ENCODE assay signal across 9 mouse cellular contexts in the genomic region with DNA sequence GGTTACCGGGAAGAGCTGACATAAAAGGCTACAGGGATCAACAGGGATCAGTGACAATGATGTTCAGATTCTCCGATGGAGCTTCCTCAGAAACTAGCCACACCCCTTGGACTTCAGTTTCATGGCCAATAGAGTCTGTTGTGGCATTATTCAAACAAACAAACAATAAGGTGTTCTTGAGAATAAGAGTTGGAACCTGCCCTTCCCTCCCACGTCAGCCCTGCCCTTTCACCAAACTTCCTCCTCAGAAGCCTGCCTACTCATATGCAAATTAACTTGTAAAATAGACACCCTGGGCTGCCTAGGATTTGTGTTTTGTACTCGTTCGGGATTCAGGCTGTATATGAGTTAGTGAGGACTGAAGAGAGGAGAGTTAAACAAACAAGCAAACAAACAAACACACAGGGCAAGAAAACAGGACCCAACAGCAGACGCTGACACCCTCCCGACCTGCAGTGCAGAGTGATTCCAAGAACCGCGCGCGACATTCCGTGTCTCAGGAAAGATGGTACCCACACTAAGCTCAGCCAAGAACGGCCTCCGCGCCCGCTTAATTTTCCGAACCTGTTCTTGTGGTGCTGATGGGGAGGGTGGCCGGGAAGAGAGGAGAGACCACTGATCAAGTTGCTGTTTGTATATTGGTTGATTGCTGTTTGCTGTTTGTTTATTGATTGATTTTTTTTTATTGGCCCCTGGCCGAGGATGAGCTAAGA.
A peak's percentile ranks its signal among the peaks of the same experiment; 100 is the strongest.
DNase-seq lines count a peak whose midpoint lies in the region; ATAC-seq and TF ChIP-seq lines count a peak whose summit lies in the region.
"Had no signal": no experiment of that assay in that cellular context is flagged by ENCODE, and none has a peak within 500 bp of the region (broad histone marks: within the 10 kb centered on the region; RNA-seq: fewer than 3 reads in every experiment).

No protein-coding gene starts in this region.

- H3K27ac ChIP-seq in heart, embryonic 15.5 days: no peak overlapping the region; the same call in 1 of the 2 replicates
- no peak overlapping the region for H3K27ac ChIP-seq in forebrain, embryonic 16.5 days (ENCODE audit: low read length)
- no peak overlapping the region for H3K27ac ChIP-seq in midbrain, embryonic 13.5 days

- H3K4me1 ChIP-seq in heart, embryonic 15.5 days (replicated peaks): peaks cover 18% of the 10 kb centered on the region
- H3K4me1 ChIP-seq in E14TG2a.4 (replicated peaks; ENCODE audit: low read depth, low read length): peaks cover 51% of the 10 kb centered on the region
- peaks cover 16% of the 10 kb centered on the region for H3K4me1 ChIP-seq in forebrain, embryonic 16.5 days (replicated peaks; ENCODE audit: control insufficient read depth, insufficient read depth, low read length)
- peaks cover 25% of the 10 kb centered on the region for H3K4me1 ChIP-seq in midbrain, embryonic 13.5 days (replicated peaks)

- ATAC-seq in heart, embryonic 15.5 days (replicated peaks; ENCODE audit: insufficient number of reproducible peaks, insufficient read depth, low FRiP score, low read depth): no peak
- ATAC-seq in forebrain, embryonic 16.5 days: no peak
- no peak for ATAC-seq in midbrain, embryonic 13.5 days

- H3K36me3 ChIP-seq in heart, embryonic 15.5 days: no peaks in the 10 kb centered on the region
- H3K36me3 ChIP-seq in E14TG2a.4 (ENCODE audit: insufficient read depth, low read length): peaks cover 10% of the 10 kb centered on the region; the same call in 1 of the 2 replicates
- H3K36me3 ChIP-seq in forebrain, embryonic 16.5 days (ENCODE audit: control insufficient read depth, insufficient read depth): no peaks in the 10 kb centered on the region
- H3K36me3 ChIP-seq in midbrain, embryonic 13.5 days: no peaks in the 10 kb centered on the region

- WGBS in heart, embryonic 15.5 days: 24% methylated on average over 19 of the region's 19 CpGs
- WGBS in forebrain, embryonic 16.5 days: 3% methylated on average over 19 of the region's 19 CpGs
- 4% methylated on average over 19 of the region's 19 CpGs for WGBS in midbrain, embryonic 13.5 days

- no peak overlapping the region; the same call in 1 of the 2 replicates for H3K9ac ChIP-seq in heart, embryonic 15.5 days
- no peak overlapping the region for H3K9ac ChIP-seq in forebrain, embryonic 16.5 days (replicated peaks; ENCODE audit: low read depth, low read length)
- no peak overlapping the region for H3K9ac ChIP-seq in midbrain, embryonic 13.5 days (replicated peaks)

- TF ChIP-seq CTCF in E14TG2a.4 (conservative IDR thresholded peaks at IDR 0.05; ENCODE audit: low read length): no peak

- H3K4me3 ChIP-seq in heart, embryonic 15.5 days: no peak overlapping the region
- peak overlapping the region; percentile 69 for H3K4me3 ChIP-seq in E14TG2a.4 (replicated peaks; ENCODE audit: low read length)
- H3K4me3 ChIP-seq in forebrain, embryonic 16.5 days (replicated peaks; ENCODE audit: low read length): no peak overlapping the region
- H3K4me3 ChIP-seq in midbrain, embryonic 13.5 days (replicated peaks): no peak overlapping the region
- H3K4me3 ChIP-seq: myocyte had no signal

- no peaks in the 10 kb centered on the region for H3K9me3 ChIP-seq in heart, embryonic 15.5 days (replicated peaks)
- no peaks in the 10 kb centered on the region for H3K9me3 ChIP-seq in E14TG2a.4 (ENCODE audit: low read length)
- no peaks in the 10 kb centered on the region for H3K9me3 ChIP-seq in forebrain, embryonic 16.5 days (ENCODE audit: control insufficient read depth, low read length)
- no peaks in the 10 kb centered on the region for H3K9me3 ChIP-seq in midbrain, embryonic 13.5 days

- peaks cover 13% of the 10 kb centered on the region for H3K27me3 ChIP-seq in heart, embryonic 15.5 days
- no peaks in the 10 kb centered on the region for H3K27me3 ChIP-seq in E14TG2a.4 (ENCODE audit: insufficient read depth, low read length)
- no peaks in the 10 kb centered on the region for H3K27me3 ChIP-seq in forebrain, embryonic 16.5 days (replicated peaks; ENCODE audit: control insufficient read depth, insufficient read depth, low read length)
- H3K27me3 ChIP-seq in midbrain, embryonic 13.5 days: 0 out of 2 replicates have a peak, but pooled peaks cover 5% of the 10 kb centered on the region

- H3K4me2 ChIP-seq in heart, embryonic 15.5 days: peak overlapping the region; percentile 11; the same call in 1 of the 2 replicates
- H3K4me2 ChIP-seq in forebrain, embryonic 16.5 days (ENCODE audit: low read length): peak overlapping the region; percentile 35
- H3K4me2 ChIP-seq in midbrain, embryonic 13.5 days (replicated peaks): peak overlapping the region; percentile 34

- DNase-seq in heart, postnatal 4 days: no peak
- no peak for DNase-seq in adrenal gland, postnatal 10 days
- DNase-seq in adipocyte (ENCODE audit: low spot score): no peak
- DNase-seq in adrenal gland, postnatal 25 days: no peak
